Mouse (Mus musculus) hindbrain, embryonic 10.5 days (tissue): ENCODE measurements around the gene Gm21677. TPM values are rescaled to one million over a fixed set of nuclear protein-coding genes. Genes with fewer than 3 reads are reported as not detected.
"Not testable (repeated sequence)": the region's sequence is repeated elsewhere in the genome, so short reads cannot be mapped to it uniquely, and the experiment has no call there.

ENCODE experiments used
- DNase-seq: peaks from one replicate; pipeline ENCODE4 v3.0.0-alpha.2; 2017; ENCODE audit warnings: low spot score
- H3K27ac ChIP-seq: fragments of 300-500 bp; sonication (generic); 2 replicates; pipeline ENCODE4 v1.5.1; 2016; ENCODE audit warnings: mild to moderate bottlenecking, moderate library complexity
- H3K27me3 ChIP-seq: fragments of 300-500 bp; sonication (generic); 2 replicates; pipeline ENCODE4 v1.6.1; 2016; ENCODE audit warnings: mild to moderate bottlenecking; ENCODE audit not compliant: poor library complexity, insufficient read depth, severe bottlenecking
- H3K36me3 ChIP-seq: fragments of 300-500 bp; sonication (generic); 2 replicates; pipeline ENCODE4 v1.6.1; 2016; ENCODE audit warnings: mild to moderate bottlenecking, moderate library complexity
- H3K4me1 ChIP-seq: fragments of 300-500 bp; sonication (generic); replicated peaks from 2 replicates; pipeline ENCODE4 v1.6.1; 2016; ENCODE audit warnings: mild to moderate bottlenecking
- H3K4me3 ChIP-seq: fragments of 300-500 bp; sonication (generic); 2 replicates; pipeline ENCODE4 v1.5.1; 2016; ENCODE audit warnings: mild to moderate bottlenecking, moderate library complexity
- H3K9me3 ChIP-seq: fragments of 300-500 bp; sonication (generic); 2 replicates; pipeline ENCODE4 v1.6.1; 2016; ENCODE audit warnings: mild to moderate bottlenecking, moderate library complexity
- WGBS: fragments of 180-500 bp; shearing (Covaris S2); methylation state at CpG from one replicate; pipeline ENCODE4 v1.1.7; 2016; 5-methylcytosine and 5-hydroxymethylcytosine counted together
- polyA plus RNA-seq: library from polyadenylated mRNA; unstranded; fragments of >200 nt; fragmentation: Nextera tagmentation; extraction: Ambion mirVana; gene quantifications from 2 replicates; pipeline ENCODE4 v1.2.1, GENCODE M21; 2016

Gm21677 gene
- polyA plus RNA-seq, result not detected in 2 replicates

- no CpG with 5 or more reads among the region's 9 CpGs for WGBS
- not testable (repeated sequence) for H3K27me3 ChIP-seq
These were observed at the start of gene Gm21677 for GRCm38 (mm10) chrY:3306349-3306748. TSS of gene Gm21677 (minus strand) at chrY:3306449.

GRCm38 (mm10) chrY:3345229-3345628, 39.0 kb upstream of the Gm21677 start, which contains the start of gene Gm21693:
TSS of gene Gm21693 (minus strand) at chrY:3345329.
- H3K27me3 ChIP-seq, H3K27ac ChIP-seq, DNase-seq, H3K36me3 ChIP-seq, H3K4me3 ChIP-seq, H3K4me1 ChIP-seq, H3K9me3 ChIP-seq: not testable (repeated sequence)
- no CpG with 5 or more reads among the region's 9 CpGs for WGBS

More at GRCm38 (mm10) chrY:3306349-3306748, at the start of gene Gm21677:
- DNase-seq, H3K4me3 ChIP-seq, H3K27ac ChIP-seq, H3K4me1 ChIP-seq, H3K9me3 ChIP-seq, H3K36me3 ChIP-seq: not testable (repeated sequence)

- WGBS, result no CpG with 5 or more reads among the region's 11 CpGs
- not testable (repeated sequence) for H3K4me1 ChIP-seq, DNase-seq, H3K27me3 ChIP-seq, H3K36me3 ChIP-seq, H3K9me3 ChIP-seq, H3K27ac ChIP-seq, H3K4me3 ChIP-seq
These were observed 34.4 kb upstream of the Gm21677 start for GRCm38 (mm10) chrY:3340661-3341060.

Other genes starting within 250 kb of the Gm21677 start
- gene Gm21693, start 38.9 kb upstream of the Gm21677 start, polyA plus RNA-seq, result not detected in 2 replicates
- not detected in 2 replicates for gene Gm21704, start 103.7 kb upstream of the Gm21677 start, polyA plus RNA-seq
- gene Gm21708, start 103.7 kb upstream of the Gm21677 start, polyA plus RNA-seq, result not detected in 2 replicates